Mouse (Mus musculus) liver, embryonic 11.5 days (tissue): Measurements from ENCODE around the gene Marcksl1. TPM values are rescaled to one million over a fixed set of nuclear protein-coding genes. Genes with fewer than 3 reads are reported as not detected.

ENCODE experiments used
- ATAC-seq: fragments of 200-750 bp; cut with Nextera tagmentation; replicated peaks from 2 replicates; pipeline ENCODE4 v1.8.0; 2017; ENCODE audit warnings: moderate number of reproducible peaks, mild to moderate bottlenecking, moderate TSS enrichment, moderate library complexity; ENCODE audit not compliant: low FRiP score
- DNase-seq: peaks from one replicate; pipeline ENCODE4 v3.0.0-alpha.2; 2017; ENCODE audit warnings: low spot score
- H3K27ac ChIP-seq: fragments of 300-500 bp; sonication (generic); 2 replicates; pipeline ENCODE4 v1.5.1; 2014; ENCODE audit warnings: mild to moderate bottlenecking, low read depth, low read length, control low read depth
- H3K27me3 ChIP-seq: fragments of 300-500 bp; sonication (generic); replicated peaks from 2 replicates; pipeline ENCODE4 v1.6.1; 2014; ENCODE audit warnings: low read length, mixed read lengths; ENCODE audit not compliant: control insufficient read depth, insufficient read depth
- H3K36me3 ChIP-seq: fragments of 300-500 bp; sonication (generic); 2 replicates; pipeline ENCODE4 v1.6.1; 2014; ENCODE audit warnings: mild to moderate bottlenecking, low read length, moderate library complexity, mixed read lengths; ENCODE audit not compliant: control insufficient read depth, insufficient read depth
- H3K4me1 ChIP-seq: fragments of 300-500 bp; sonication (generic); replicated peaks from 2 replicates; pipeline ENCODE4 v1.6.1; 2014; ENCODE audit warnings: low read length, mixed read lengths; ENCODE audit not compliant: control insufficient read depth, insufficient read depth
- H3K4me2 ChIP-seq: fragments of 300-500 bp; sonication (generic); 2 replicates; pipeline ENCODE4 v1.6.1; 2014; ENCODE audit warnings: mild to moderate bottlenecking, control low read depth, moderate library complexity
- H3K4me3 ChIP-seq: fragments of 300-500 bp; sonication (generic); 2 replicates; pipeline ENCODE4 v1.5.1; 2014; ENCODE audit warnings: low read depth, low read length, control low read depth
- H3K9ac ChIP-seq: fragments of 300-500 bp; sonication (generic); 2 replicates; pipeline ENCODE4 v1.6.1; 2014; ENCODE audit warnings: low read depth, low read length, control low read depth
- H3K9me3 ChIP-seq: fragments of 300-500 bp; sonication (generic); 2 replicates; pipeline ENCODE4 v1.6.1; 2016; ENCODE audit warnings: low read length, inconsistent platforms, mixed read lengths; ENCODE audit not compliant: control insufficient read depth
- WGBS: fragments of 180-500 bp; shearing (Covaris S2); extraction: QIAGEN DNeasy Blood & Tissue Kit; methylation state at CpG from one replicate; pipeline ENCODE4 v1.1.7; 2014; 5-methylcytosine and 5-hydroxymethylcytosine counted together
- polyA plus RNA-seq: library from polyadenylated mRNA; unstranded; fragments of >200 nt; fragmentation: Nextera tagmentation; extraction: Ambion mirVana; gene quantifications from 2 replicates; pipeline ENCODE4 v1.2.1, GENCODE M21; 2014

Gene Marcksl1
- polyA plus RNA-seq = 388 and 395 TPM in 2 replicates

DNA sequence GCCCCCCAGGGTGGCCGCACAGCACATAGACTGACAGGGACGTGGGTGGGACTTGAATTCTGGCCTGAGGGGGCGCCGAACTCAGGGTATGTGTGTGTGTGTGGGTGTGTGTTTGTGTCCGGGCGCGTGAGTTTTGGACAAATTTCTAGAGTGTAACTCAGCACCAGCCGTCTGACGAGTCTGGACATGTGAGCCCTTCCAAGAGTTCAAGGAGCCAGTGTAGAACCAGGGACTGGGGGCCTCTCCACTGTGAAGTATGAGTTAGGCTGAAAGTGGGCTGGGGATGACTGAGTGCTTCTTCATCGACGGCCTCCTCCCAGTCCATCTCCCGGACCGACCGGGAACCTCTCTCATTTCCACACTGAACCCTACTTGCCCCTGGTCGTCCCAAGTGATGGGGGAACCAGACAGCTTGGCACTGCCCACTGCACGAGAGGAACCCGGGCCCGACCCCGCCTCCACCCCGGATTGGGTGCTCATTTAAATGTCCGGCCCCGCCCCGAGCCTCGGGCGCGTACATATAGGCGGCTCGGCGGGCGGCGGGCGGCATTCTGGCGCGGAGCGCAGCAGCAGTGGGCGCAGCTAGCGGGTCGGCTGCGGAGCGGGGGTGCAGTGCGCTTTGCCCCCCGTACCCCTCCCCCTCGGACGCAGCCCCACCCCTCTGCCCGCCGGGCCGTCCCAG lies at the start of gene Marcksl1:
Gene Marcksl1 (plus strand): TSS at position 496 of the 682 bp plus-strand sequence.
- Histone ChIP-seq H3K4me3 (peak within 1 kb of the TSS; percentile 93), H3K4me1 (peaks cover 9% of the 10 kb centered on the region), H3K27ac (peak within 1 kb of the TSS; percentile 82), H3K36me3 (peaks cover 5% of the 10 kb centered on the region; the same call in 1 of the 2 replicates), H3K4me2 (peak within 1 kb of the TSS; percentile 77), H3K9ac (peak within 1 kb of the TSS; percentile 97), H3K27me3 (peaks cover 3% of the 10 kb centered on the region; the same call in 1 of the 2 replicates), H3K9me3 (no peaks in the 10 kb centered on the region)
- 7% methylated on average over 42 of the region's 47 CpGs for WGBS
- peak; percentile 80 for ATAC-seq
- peak; percentile 88 for DNase-seq

DNA sequence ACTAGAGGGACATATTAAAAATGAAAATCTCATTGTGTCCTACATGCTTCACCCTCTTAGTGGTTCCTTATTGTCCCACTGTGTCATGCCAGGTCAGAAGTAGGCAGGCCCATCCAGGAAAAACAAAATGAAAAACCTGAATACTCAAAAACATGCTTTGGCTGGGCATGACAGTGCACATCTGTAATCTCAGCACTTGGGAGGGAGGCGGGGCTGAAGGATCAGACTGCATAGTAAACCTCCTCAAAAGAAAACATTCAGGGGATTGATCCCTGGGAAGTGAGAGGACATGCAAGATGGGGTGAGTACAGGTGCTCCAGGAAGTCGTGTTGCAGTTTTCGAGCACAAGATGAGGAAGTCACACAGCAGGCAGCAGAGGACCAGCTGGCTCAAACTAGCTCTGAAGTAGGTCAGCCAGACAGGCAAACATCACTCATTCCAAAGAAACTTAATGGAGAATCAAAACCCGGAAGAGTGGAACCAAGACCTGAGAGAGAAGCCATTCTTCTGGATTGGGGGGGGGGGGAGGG lies 49.0 kb upstream of the Marcksl1 start:
- ATAC-seq = no peak
- H3K4me3 ChIP-seq = no peak overlapping the region

DNA sequence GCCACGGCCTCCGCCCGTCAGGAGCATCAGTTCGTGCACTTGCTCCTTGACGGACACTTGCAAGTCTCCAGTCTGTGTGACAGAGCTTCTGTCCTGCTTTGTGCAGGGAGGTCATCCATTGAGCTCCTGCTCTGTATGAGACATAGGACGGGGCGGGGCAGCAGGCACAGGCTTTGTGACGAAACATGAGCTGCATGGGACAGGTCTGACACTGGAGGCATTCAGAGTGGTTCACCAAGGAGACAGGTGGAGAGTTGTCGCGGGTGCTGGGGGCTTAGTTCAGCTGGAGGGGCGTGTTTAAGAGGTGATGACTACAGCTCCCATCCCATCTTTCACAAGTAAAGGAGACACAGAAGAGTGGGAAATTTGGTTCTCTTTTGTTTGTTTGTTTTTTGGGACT lies 37.3 kb upstream of the Marcksl1 start:
- 89% methylated on average over 11 of the region's 11 CpGs for WGBS
- no peak overlapping the region for H3K27ac ChIP-seq
- H3K4me1 ChIP-seq = no peaks in the 10 kb centered on the region; the same call in 1 of the 2 replicates
- H3K27me3 ChIP-seq = no peaks in the 10 kb centered on the region
- H3K4me2 ChIP-seq = no peak overlapping the region
- H3K36me3 ChIP-seq = peaks cover 54% of the 10 kb centered on the region
- no peak for ATAC-seq
- DNase-seq = no peak
- H3K4me3 ChIP-seq = no peak overlapping the region
- no peak overlapping the region for H3K9ac ChIP-seq
- H3K9me3 ChIP-seq = no peaks in the 10 kb centered on the region

More for the DNA sequence above, 49.0 kb upstream of the Marcksl1 start:
- Histone ChIP-seq H3K9me3 (no peaks in the 10 kb centered on the region), H3K9ac (peak overlapping the region; percentile 52; the same call in 1 of the 2 replicates), H3K4me2 (peak overlapping the region; percentile 76), H3K36me3 (peaks cover 27% of the 10 kb centered on the region), H3K27me3 (no peaks in the 10 kb centered on the region), H3K4me1 (peaks cover 25% of the 10 kb centered on the region), H3K27ac (peak overlapping the region; percentile 88)
- no peak for DNase-seq
- WGBS = 79% methylated on average over 4 of the region's 4 CpGs

DNA sequence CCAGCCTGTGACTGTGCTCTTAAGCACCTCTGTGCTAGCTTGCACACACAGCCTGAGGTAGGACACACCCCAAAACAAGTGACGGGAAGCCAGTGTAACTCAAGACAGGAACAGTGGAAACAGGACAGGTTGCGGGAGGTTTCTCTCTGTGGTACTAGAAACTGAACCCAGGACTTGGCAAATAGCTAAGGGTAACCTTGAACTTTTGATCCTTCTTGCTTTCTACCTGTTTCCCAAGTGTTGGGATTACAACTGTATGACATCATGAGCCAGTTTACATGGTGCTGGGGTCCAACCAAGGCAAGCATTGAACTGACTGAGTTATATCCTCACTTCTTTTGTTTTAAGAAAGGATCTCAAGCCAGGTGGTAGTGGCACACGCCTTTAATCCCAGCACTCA lies 33.5 kb upstream of the Marcksl1 start:
- H3K27ac ChIP-seq = no peak overlapping the region
- ATAC-seq = no peak

DNA sequence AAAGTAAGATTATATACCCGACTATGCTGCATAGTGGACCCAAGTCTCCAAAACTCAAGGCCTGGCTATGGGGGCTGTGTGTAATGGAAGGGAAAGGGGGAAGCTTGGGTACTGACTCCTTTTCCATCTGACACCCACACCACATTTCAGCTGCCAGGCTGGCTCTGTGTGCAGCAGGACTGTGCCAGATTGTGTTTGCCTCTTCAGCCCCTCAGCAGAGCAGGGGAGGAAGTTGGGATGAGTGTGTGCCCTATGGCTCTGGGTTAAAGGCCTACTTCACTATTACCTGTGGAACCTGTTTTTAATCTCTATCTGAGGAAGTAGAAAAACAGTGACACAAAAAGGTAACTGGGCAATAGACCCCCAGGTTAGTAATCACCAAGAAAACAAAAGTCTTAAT lies 32.3 kb upstream of the Marcksl1 start:
- Histone ChIP-seq H3K4me3 (no peak overlapping the region), H3K4me1 (no peaks in the 10 kb centered on the region; the same call in 1 of the 2 replicates), H3K9me3 (no peaks in the 10 kb centered on the region), H3K36me3 (peaks cover 34% of the 10 kb centered on the region), H3K4me2 (no peak overlapping the region), H3K9ac (no peak overlapping the region), H3K27ac (no peak overlapping the region), H3K27me3 (no peaks in the 10 kb centered on the region)
- WGBS = 72% methylated on average over 1 of the region's 1 CpGs
- DNase-seq = no peak
- no peak for ATAC-seq

More for the DNA sequence above, 33.5 kb upstream of the Marcksl1 start:
- WGBS = 92% methylated on average over 3 of the region's 3 CpGs
- no peak overlapping the region for H3K9ac ChIP-seq
- no peak overlapping the region for H3K4me3 ChIP-seq
- no peak overlapping the region for H3K4me2 ChIP-seq
- H3K9me3 ChIP-seq = no peaks in the 10 kb centered on the region
- peaks cover 41% of the 10 kb centered on the region for H3K36me3 ChIP-seq
- no peaks in the 10 kb centered on the region for H3K27me3 ChIP-seq
- H3K4me1 ChIP-seq = no peaks in the 10 kb centered on the region; the same call in 1 of the 2 replicates
- no peak for DNase-seq

DNA sequence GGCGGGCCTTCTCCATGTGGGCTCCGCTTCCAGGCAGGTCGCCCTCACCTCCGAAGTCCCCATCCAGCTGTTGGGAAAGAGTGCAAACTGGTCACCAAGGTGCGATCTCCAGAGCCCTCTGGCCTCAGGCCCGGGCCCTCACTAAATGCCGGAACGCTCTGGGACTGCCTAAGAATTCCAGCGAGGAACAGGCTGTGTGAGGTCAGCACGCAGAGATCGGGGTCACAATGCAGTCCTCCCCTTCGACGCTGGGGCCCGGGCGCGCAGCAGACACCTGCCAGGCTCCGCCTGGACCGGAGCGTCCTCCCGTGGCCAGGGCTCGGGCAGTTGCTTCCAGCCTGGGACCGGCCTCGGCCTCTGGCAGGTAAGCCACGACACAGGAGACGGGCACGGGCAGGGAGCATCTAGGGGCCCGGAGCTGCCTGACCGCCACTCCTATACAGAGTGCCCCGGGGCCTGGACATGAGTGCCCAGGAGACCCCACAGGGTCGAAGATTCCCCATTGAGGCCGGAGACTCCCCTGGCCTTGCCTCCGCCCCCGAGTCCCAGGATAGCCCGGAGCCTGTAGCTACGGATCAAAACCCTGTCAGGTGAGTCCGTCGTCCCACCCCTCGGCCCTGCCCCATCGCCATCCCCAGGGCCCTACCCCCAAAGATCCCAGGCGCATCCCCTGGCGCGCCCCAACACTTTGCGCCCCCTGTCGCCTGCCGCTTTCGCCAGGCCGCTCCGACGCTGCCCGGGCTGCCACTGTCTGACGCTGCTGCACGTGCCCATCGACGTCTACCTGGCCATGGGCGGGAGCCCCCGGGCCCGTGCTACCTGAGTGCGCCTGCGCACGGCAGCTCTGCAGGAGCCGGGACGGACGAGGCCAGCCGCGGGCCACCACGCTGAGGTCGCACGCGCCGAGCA lies 22.2 kb upstream of the Marcksl1 start, which contains the start of the genes Tssk3 and Fam229a:
Gene Tssk3 (minus strand): TSS at position 51 of the 909 bp plus-strand sequence.
Gene Fam229a (plus strand): TSS at position 219 of the 909 bp plus-strand sequence.
- peaks cover 18% of the 10 kb centered on the region for H3K36me3 ChIP-seq
- no peaks in the 10 kb centered on the region for H3K9me3 ChIP-seq
- DNase-seq = no peak
- H3K4me3 ChIP-seq = peak within 1 kb of the TSS; percentile 38
- H3K4me2 ChIP-seq = peak within 1 kb of the TSS; percentile 68
- H3K9ac ChIP-seq = no peak within 1 kb of the TSS
- ATAC-seq = peak; percentile 39
- peaks cover 20% of the 10 kb centered on the region for H3K27me3 ChIP-seq
- H3K27ac ChIP-seq = no peak within 1 kb of the TSS
- 8% methylated on average over 70 of the region's 70 CpGs for WGBS
- peaks cover 13% of the 10 kb centered on the region; the same call in 1 of the 2 replicates for H3K4me1 ChIP-seq

DNA sequence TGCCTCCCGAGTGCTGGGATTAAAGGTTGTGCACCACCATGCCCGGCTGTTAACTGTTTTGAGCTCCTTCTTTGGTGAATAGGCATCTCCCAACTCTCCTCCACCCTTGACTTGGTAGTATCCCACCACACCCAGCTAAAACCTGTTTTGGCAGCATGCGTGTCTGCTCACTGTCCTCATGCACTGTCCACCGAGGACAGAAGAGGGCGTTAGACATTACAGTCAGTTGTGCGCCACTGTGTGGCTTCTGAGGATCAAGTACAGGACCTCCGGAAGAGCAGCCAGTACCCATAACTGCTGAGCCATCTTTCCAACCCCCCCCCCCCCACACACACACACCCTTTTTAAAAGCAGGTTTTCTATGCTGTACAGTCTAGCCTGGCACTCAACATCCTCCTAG lies 18.7 kb upstream of the Marcksl1 start:
- WGBS = 64% methylated on average over 7 of the region's 7 CpGs
- H3K9me3 ChIP-seq = no peaks in the 10 kb centered on the region
- ATAC-seq (no peak), DNase-seq (no peak)
- H3K27ac ChIP-seq = no peak overlapping the region
- peaks cover 20% of the 10 kb centered on the region for H3K27me3 ChIP-seq
- no peaks in the 10 kb centered on the region for H3K36me3 ChIP-seq
- no peak overlapping the region for H3K4me3 ChIP-seq
- peaks cover 23% of the 10 kb centered on the region for H3K4me1 ChIP-seq
- no peak overlapping the region for H3K9ac ChIP-seq
- H3K4me2 ChIP-seq = no peak overlapping the region
